Comparison of ENCODE assay signal across 1 mouse cellular context in the genomic region with DNA sequence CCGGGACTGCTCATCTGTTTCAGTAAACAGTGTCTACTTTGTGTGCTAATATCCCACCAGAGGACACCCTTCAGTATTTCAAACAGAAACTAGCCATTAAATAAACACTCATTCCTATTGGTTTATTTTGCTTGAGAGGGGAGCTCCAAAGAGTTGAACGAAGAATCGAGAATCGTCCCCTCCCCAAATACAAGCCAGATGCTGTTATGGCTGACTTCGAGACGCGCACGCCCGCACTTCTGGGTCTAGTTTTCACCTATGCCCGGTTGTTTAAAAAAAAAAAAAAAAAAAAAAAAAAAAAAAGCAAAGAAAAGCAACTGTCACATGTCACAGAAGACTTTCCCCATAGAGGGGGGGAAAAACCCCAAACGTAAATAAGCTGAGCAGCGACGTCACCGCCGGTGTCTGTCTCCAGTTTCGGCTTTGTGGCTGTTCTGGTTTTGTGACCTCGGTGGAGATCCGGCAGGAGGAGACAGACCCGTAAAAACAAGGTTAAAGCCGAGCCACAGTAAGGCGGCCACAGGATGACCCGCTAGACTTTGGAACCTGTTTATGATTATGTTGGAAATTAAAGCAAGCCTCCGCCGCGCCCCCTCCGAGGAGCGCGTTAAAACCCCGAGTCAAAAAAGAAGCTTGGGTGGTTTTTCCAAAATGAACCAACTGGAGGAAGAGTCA.
TF ChIP-seq lines count a peak whose summit lies in the region.

No protein-coding gene starts in this region.

TF ChIP-seq in CH12.LX, 34 proteins besides CTCF, POLR2A, EP300 and RAD21 (continued from another document):
- TF ChIP-seq BHLHE40 (IDR thresholded peaks at IDR 0.05; ENCODE audit: low read depth, low read length): peak; percentile 85
- peak; percentile 13; the same call in 1 of the 2 replicates for TF ChIP-seq UBTF (IDR thresholded peaks at IDR 0.05; ENCODE audit: low read depth, low read length)
- peak; percentile 93 for TF ChIP-seq ETS1 (conservative IDR thresholded peaks at IDR 0.05; ENCODE audit: low read depth, low read length)
- TF ChIP-seq TCF12 (IDR thresholded peaks at IDR 0.05; ENCODE audit: low read depth, low read length): peak; percentile 88
- TF ChIP-seq MAZ (IDR thresholded peaks at IDR 0.05; ENCODE audit: low read depth, low read length): peak; percentile 43
- TF ChIP-seq NELFE (IDR thresholded peaks at IDR 0.05; ENCODE audit: low read depth, low read length): peak; percentile 70
- peak; percentile 80 for TF ChIP-seq MXI1 (IDR thresholded peaks at IDR 0.05; ENCODE audit: low read depth, low read length)
- no peak; the same call in 1 of the 2 replicates for TF ChIP-seq JUN (IDR thresholded peaks at IDR 0.05; ENCODE audit: insufficient read depth, low read depth, low read length)
- no peak for TF ChIP-seq KAT2A (IDR thresholded peaks at IDR 0.05; ENCODE audit: insufficient replicate concordance, low read length)
- TF ChIP-seq ZMIZ1 (IDR thresholded peaks at IDR 0.05; ENCODE audit: low read depth, low read length): 0 out of 2 replicates have a peak, but pooled peaks have one; percentile 37
- TF ChIP-seq USF2 (conservative IDR thresholded peaks at IDR 0.05; ENCODE audit: low read depth, low read length): peak; percentile 64
- no peak for TF ChIP-seq E2F4 (IDR thresholded peaks at IDR 0.05; ENCODE audit: insufficient replicate concordance, low read depth, low read length)
- TF ChIP-seq PAX5 (IDR thresholded peaks at IDR 0.05; ENCODE audit: low read length): no peak
- peak; percentile 40; the same call in 1 of the 2 replicates for TF ChIP-seq MAFK (IDR thresholded peaks at IDR 0.05; ENCODE audit: insufficient replicate concordance, low read length)
- peak; percentile 71 for TF ChIP-seq USF1 (IDR thresholded peaks at IDR 0.05; ENCODE audit: low read depth, low read length)
